Mouse (Mus musculus) MN1 (cell line): ENCODE results near the gene Dgkb.

Experiments
- DNase-seq: peaks from one replicate; pipeline ENCODE4 v3.0.0-alpha.2; 2016; ENCODE audit warnings: low spot score

Dgkb gene

DNA sequence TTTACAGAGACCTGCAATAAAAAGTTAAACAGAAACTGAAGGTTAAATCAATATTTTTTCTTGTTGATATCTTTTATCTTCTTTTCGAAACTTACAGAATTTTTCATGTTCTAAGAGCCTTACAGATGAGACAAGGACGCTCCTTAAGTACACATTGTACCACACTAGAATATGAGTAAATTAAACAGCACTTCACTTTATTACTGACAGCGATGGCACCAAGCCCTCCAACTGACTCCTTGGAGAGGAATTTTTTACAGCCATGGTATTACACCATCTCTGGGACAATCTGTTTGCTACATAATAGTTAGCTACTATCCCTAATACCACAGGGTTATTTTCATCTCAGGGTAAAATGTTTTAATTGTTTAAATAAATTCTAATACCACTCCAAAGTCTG, 556.6 kb downstream of the Dgkb start:
- DNase-seq: no peak

DNA sequence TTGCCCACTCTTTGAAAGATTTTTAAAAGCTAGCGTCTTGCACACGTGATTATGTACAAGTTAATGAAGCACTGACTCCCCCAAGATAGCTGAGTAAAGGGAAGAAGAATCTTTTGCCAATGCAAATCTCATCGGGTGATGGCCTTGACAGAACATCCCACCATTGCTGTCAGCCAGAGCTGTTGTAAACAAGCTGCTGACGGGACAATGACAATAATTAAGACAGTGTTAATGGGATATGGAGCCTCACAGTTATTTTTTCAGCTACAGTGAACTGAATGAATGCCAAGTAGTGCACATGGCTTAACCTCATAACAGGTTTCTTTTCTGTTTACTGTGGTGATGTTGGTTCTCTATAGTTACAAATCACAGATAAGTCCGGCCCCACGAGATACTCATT, 568.4 kb downstream of the Dgkb start:
- DNase-seq: no peak

DNA sequence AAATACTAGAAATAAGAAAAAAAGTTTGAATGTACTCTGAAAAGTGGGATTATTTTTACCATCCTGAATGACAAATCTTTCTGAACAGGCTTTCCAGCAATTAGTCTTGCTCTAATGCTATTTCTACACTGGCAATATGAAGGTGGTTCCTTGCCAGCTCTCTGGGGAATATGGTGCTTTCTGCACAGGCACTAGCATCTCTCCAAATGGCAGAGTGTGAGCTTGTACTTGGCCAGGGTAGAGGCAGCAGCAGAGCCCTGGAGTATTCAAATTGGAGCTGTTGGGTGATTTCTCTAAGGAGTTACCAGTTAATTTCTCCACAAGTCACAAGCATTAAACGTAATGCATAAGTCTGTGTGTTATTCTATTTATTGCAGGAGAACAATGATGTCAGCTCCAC, 569.5 kb downstream of the Dgkb start:
- peak; percentile 13 for DNase-seq

DNA sequence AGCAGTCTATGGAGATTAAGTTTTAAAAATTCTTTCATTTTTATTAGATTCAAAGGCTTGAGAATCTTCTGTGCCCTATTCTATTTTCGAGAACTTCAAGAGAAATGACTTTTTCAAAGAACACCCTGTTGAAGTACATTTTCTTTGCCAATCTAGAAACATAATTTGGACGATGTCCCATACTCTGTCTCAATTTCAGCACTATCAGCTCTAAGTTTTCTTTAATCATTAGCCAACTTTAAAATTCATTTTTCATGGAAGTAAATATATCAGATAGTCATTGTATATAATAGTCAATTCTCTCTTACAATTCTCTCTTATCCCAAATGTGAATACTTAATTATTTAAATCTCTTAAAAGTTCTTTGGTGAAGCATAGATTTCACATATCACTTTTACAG, 570.1 kb downstream of the Dgkb start:
- no peak for DNase-seq

DNA sequence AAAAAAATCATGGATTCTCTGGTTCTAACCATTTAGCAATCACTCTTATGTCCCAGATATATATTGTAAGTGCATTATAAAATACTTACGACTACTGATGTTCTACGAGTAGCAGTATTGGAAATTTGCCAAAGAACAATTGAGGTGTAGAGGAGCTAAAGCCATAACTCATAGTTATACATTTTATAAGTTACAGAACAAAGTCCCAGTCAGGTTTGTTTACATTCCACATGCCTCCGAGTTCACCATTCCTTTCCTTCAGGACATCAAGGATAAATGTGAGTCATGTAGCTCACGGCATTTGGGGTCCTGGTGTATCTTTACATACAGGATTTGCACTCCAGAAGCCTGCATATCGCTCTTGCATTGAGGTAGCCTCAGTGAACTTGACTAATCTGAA, 570.7 kb downstream of the Dgkb start:
- no peak for DNase-seq

DNA sequence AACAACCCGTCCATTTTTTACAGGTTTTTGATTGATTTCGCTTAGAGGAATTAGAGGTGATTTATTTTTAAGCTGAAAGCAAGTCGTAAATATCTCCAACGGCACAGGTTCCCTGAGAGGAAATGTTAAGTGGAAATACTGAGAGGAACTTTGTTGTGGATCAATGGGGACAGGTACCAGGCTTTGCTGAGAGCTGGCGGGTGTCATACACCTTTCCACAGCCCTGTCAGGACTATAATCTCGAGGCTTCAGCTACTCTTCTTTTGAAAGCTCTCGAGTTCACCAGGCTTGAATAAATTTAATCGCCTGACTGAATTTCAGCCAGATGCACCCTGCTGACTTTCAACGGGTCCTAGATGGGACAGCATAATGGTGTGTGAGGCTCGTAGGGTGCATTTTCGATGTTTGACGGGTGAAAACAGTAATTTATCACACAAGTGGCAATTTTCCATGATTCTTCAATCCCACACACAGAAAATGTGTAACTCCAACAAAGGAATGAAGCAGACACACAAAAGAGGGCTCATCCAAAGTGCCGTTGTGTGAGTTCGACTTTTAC, 580.3 kb downstream of the Dgkb start:
- DNase-seq: no peak

DNA sequence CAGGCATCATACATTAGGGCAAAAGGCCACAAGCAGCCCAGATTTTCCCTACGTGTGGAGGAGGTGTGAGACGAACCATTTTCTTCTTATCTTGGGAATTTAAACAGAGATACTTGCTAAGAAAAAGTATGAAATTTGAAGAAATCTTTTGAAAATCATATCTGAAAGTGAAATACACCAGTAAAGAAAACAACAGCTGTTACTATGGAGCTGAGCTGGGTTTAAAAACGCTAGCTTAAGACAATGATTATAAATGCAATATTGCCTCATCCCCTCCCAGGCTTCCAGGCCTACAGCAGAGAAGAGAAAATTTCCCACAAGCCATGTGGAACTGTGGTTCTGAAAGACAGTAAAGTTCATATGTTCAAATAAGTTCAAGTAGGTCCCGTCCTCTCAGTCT, 582.6 kb downstream of the Dgkb start:
- no peak for DNase-seq

DNA sequence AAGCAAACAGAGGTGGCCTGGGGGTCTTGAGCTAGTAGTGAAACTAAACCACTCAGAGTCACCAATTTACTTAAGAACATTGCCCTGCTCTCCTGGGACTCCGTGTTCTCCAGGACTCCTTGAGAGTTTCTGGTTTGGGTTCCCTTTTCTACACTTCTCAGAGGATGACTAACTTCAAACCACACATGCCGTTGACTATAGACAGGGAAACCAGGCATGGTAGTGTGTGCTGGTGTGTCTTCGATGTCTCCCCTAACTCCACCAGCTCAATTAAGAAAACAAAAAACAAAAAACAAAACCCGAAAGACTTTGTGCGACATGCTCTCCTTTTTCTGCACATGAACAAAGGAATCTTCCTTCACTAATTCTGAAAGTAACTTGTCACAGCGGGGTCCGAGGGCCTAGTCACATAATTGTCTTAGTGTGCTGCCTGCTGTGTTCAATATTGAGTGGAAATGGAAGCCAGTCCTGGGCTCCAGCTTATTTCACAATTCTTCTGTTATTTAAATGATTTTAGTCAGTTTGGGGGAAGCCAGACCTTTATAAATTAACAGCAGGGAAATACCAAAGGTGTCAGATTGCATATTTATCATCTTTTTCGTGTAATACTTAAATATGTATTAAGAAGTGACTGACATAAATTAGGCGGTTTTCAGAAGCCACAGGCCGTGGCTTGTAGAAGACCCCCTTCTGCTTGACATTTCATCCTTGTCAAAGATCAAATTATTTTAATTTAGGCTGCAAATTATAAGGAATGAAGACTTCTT, 618.0 kb downstream of the Dgkb start:
- no peak for DNase-seq

DNA sequence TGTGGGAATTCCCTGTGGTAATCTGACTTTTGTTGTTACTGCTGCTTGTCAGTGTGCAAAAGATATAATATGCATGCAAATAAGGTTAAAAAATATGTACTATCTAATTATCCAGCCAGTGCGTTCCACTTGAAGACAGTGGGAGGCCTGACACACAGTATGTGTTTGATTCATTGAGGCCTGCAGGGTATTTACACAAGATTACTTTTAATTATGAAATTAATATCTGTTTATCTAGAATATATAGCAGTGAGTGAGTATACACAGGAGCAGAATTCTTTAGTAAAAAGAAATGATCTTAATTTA, 618.6 kb downstream of the Dgkb start:
- no peak for DNase-seq

DNA sequence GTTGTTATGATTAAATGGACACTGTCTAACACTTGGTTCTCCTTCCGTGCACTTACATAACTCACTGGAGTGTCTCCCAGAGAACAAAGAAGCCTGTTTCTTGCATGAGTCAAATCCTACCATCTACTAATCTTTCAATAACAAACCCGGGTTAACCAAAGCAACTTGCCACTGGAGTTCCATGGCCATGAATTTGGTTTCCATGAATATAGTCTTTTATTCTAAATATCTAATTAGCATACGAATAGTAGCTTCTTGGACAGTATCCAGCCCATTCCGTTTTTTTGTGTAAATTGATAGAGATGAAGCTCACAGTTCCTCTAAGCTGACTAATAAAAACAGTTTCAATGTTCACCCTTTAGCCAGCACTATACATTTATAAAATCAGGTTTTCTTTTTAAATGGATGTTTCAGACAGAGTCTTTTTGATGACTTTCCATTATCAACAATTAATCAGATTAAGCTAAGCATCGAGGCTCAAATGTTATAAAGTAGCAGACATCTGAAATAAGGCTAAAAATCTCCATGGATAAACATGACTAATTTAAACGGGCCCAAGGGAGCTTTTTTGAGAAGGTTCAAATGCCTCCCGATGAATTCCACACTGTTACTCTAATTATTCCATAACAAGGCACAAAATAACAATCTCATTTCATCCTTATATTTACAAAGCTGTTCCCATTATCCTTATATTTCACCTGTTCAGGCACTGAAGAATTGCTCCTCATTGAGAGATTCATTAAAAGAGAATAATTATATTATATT, 633.0 kb downstream of the Dgkb start:
- DNase-seq: no peak

DNA sequence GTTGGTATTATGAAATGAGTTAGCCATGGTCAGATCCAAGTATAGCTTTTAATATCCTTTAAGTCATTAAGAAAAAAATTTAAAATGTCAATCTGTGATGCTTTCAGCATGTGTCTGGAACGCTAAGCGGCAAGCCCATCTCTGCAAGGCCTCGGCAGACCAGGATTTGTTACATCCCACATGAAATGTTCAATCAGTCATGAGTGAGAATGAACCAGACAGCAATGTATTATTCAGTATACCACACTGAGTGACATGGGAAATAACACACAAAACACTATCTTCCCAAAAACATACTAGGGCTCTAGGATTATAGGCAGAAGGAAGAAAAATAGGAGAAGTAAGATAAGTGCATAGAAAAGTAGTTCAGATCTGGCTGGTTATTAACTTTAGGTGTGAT, 634.2 kb downstream of the Dgkb start:
- DNase-seq: no peak

DNA sequence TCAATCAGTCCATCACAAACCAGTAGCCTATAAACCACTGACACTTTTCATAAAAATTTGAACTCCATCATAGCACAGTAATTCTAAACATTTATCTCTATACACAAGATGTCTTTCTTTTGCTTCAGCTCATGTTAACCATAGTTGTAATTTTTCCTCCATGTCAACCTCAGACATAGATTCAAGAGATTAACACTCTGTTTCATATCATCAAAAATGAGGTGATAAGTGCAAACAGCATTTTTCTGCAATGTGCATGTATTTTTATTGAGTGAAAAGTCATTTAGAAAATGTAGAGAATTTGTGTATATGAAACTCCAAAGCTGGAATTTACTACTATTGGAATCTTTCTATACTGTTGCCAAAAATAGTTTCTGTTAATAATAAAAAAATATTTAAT, 650.7 kb downstream of the Dgkb start:
- DNase-seq: no peak

DNA sequence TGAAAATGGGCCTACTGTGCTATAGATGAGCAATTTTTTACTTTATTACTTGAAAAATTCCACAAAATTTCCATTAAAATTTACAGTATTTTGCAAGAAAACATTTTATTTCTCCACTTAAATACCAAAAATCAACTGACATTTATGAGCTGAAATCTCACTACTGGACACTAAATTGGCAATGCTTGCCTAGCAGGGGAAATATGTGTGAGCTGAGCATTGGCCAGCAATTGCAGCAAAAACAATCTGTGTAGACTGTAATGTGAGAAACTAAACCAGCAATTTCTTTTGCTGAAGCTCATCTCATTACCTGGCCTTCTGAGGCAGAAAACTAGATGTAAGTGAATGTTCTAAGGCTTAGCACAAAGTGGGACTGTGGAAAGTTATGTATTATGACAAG, 651.1 kb downstream of the Dgkb start:
- DNase-seq: no peak

DNA sequence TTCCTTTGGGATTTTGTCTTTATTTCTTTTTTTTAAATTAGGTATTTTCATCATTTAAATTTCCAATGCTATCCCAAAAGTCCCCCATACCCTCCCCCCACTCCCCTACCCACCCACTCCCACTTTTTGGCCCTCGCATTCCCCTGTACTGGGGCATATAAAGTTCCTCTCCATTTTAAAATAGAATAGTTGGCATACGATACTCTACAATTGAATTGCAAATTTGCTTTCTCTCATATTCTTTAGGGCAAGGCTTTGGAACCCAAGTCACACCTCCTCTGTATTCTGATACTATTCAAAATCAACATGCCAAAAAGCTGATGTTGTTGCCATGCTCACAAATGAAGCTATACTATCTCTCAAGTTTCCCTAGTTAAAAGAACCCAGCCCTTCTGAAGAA, 679.7 kb downstream of the Dgkb start:
- no peak for DNase-seq

DNA sequence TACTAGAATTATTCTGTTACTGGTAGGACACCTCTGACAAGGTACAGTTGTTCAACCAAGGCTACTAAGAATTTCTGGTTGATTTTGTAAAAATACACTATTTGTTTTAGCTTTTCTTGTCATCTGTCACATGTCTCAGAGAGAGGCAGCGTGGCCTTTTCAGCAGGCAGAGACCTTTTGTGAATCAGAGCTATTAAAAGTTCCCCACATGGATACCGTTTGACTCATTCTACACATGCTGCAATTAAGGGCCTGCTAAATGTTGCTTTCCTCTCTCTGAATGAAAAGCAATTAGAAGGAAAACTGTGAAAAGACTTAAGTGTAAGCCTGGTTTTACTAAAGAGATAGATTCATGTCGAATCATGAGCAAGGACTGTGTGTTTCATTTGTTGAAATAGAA, 683.4 kb downstream of the Dgkb start:
- DNase-seq: no peak

DNA sequence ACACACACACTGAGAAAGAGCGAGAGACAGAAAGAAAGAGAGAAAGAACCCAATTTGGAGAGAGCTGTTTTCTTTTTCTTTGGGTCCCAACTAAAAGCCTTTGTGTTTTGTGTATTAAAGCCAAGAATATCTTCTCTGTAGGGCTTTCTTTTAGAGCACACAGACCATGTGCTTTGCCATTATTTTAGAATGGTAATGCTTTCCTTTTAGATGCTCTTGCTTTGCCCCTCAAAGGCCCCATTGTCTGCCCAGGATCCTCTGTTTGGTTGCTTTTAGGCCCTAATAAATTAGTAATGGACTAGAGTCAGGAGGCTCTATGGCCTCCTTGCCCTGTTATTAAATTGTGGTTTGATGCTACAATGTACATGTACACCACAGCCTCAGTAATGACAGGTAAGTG, 690.7 kb downstream of the Dgkb start:
- no peak for DNase-seq

DNA sequence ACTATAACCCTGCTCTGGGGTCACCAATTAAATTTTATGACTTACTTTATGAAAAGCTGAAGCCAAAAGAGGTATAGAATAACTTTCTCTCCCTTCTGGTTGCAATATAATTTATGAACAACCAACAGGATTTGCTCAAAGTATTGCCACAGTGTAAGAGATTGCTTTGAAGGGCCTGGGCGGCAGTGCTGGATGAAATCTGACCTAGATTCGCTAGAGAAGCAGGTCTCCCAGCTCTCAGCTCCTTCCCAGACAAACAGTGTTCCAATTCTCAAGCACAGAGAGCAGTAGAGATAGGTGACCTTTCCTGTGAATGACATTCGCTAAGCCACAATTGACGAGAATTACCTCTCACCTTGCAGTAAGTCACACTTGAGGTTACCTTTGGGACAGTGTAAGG, 727.9 kb downstream of the Dgkb start:
- DNase-seq: no peak

DNA sequence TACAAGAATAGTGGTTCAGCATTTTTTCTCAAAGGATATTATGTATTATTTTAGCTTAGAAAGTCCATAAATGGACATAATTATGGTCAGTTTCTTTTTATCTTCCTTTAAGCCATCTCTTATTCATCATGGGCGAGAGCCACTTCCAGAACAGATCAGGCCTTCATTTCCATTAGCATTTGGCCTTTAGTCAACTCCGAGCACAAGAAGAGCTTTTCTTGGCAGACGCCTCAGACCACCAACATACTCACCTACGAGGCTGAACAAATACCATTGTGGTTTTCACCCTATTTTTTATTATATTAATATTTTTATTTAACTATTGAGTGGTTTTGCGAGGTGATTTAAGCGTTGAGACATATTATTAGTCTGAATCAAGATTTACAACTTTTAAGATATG, 759.6 kb downstream of the Dgkb start:
- DNase-seq: no peak

DNA sequence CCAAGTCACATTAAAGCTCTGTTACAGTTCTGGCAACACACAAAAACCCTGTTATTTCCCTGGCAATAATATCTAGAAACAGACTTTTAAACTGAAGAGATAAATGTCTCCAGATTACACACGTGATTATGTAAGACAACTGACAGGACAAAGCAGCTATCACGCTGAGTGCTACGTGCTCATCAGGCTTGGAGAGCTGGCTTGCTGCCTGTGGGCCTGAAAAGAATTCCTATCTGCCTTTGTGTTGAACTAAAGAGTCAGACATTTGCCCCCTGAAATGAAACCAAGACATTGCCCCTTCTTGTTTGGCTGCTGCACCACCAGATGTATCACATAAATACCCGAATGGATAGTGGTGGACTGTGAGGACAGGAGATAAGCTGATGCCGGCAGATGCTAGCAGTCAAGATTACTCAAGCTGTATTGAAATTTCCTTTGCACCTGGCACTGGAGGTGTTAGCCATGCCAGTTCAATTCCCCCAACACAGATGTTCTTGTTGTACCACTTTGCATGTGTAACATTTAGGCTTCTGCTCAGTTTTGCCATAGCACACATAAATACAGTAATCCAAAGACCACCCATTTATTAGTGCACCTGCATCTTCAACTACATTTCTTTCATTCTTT, 761.8 kb downstream of the Dgkb start:
- no peak for DNase-seq

DNA sequence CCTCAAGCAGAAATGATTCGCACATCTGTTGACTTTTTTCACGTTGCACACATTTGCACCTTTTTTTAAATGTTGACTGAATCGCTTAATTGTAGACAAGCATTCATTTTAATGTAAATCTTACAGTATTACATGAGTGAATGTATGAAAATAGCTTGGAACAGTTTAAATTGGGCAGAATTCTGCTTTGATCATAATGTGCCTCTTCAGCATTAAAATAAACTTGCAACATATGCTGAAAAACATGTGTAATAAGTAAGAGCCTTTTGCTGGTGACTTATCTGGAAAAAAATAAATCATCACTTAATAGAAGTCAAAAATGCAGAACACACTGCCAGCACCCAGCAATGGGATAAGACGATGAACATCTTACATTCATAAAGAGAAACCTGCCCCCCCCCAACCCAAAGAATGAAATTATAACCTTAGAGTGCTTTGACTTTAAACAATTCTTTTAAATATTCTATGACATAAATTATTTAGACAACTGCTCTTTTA, 768.9 kb downstream of the Dgkb start:
- no peak for DNase-seq

DNA sequence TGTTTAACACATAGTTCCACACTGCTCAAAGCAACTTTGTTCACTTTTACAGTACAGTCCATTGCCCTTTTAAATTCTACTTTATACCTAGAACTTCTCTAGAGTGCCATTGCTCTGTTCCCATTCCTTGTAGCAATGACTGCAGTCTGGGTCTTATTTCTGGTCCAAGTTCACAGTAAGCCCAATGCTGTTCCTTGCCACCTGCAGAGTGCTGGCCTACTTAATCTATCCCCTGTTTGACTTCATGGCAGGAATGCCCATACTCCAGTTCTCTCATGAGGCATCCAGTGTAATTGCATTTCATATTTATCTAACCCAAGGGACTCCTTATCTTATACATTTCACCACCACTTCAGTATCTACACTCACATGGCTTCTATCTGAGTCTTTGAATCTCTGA, 772.4 kb downstream of the Dgkb start:
- DNase-seq: no peak

DNA sequence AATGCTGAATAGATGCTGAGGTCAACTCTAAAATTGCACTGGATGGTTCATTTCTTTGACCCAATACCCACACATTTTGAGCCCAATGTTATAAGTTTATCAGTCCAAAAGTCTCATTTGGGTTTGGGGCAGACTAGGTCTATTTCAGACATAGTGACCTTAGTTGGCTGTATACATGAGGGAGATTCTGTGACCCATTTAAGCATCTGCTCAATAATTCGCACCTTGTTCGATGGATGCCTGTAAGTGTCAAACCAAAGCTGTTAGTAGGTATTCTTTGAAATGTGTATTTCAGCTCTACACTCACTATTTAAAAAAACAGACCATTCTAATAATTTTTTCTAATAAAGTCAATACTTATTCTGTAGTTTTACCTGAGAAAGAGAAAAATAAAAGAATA, 776.1 kb downstream of the Dgkb start:
- no peak for DNase-seq

DNA sequence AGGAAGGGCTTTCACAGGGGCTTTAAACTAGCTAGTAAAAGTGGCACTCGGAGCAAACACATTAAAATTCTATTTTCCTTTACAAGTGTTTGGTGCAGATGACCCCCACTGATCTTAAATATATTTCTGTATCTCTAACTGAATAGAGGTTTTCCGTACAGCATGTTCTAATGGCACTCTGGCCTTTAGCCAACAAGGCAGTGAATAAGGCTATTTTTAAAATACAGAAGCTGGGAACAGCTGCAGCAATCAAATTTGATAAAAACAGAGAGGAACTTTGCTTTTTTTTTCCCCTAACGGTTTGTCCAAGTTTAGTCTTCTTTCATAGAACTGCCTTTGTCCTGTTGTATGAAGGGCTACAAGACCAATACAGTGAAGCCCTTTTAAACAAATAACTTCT, 776.5 kb downstream of the Dgkb start:
- peak; percentile 25 for DNase-seq
